Mouse (Mus musculus): Measurements from ENCODE around the gene D13Ertd608e.

GRCm38 (mm10) chr13:119790761-119791579, 44.8 kb upstream of the D13Ertd608e start, which contains the start of gene Zfp131:
- TF ChIP-seq CTCF (IDR thresholded peaks at IDR 0.05; ENCODE audit: insufficient read depth, low read length) (no peak), POLR2A (IDR thresholded peaks at IDR 0.05; ENCODE audit: borderline replicate concordance, extremely low read depth, low read depth, low read length) (peak; percentile 66)

Data from lung, adult 2 months (tissue).